Mouse (Mus musculus): ENCODE measurements around the gene 1700092M07Rik. TPM values are rescaled to one million over a fixed set of nuclear protein-coding genes. Genes with fewer than 3 reads are reported as not detected.
"Not testable (repeated sequence)": the region's sequence is repeated elsewhere in the genome, so short reads cannot be mapped to it uniquely, and the experiment has no call there.

Gene 1700092M07Rik
- polyA plus RNA-seq, 2 experiments from 2014 or later = 0.75 TPM; not detected in 1

DNA sequence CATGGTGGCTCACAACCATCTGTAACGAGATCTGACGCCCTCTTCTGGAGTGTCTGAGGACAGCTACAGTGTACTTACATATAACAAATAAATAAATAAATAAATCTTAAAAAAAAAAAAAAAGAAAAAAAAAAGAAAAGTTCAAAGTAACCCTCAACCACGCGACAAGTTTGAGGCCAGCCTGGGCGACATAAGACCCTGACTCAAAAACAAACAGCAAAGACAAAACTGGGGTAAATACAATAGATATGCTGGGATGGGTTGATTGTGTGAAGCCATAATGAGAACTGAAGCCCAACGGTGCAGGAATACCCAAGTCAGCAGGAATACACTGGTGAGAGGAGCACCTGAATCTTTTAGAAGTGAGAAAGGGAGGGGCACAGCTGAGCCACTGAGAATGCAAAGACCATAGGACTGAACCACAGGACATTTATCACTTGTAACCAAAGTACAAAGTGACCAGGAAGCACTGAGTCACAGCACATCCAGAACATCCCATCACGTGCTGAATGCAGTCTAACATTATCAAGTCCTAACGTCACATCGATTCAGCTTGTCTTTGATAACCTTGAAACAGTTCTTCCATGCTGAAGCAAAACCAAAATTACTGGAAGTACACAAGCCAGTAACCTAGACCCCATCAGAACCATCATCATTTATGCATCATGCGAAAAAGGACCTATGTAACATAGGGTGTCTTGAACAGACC lies 23.6 kb upstream of the 1700092M07Rik start:
- no peak for ATAC-seq

DNA sequence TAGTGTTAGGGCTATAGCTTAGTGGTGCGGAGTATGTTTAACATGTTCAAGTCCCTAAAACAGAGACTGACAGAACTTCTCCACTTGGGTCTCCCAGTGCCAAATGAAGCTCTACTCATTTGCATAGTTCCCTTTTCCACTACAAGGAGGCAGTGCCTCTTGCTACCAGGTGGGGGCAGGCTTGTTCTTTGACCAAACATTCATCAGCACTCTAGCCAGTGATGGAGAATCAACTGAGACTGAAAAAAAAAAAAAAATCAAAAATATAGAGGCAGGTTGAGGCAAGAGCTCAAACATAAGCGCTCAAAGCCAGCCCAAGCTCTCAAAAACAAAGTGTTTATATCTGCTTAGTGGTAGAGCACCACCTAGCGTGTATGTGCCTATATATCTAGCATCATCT lies 22.2 kb upstream of the 1700092M07Rik start:
- peak; percentile 37 for ATAC-seq

DNA sequence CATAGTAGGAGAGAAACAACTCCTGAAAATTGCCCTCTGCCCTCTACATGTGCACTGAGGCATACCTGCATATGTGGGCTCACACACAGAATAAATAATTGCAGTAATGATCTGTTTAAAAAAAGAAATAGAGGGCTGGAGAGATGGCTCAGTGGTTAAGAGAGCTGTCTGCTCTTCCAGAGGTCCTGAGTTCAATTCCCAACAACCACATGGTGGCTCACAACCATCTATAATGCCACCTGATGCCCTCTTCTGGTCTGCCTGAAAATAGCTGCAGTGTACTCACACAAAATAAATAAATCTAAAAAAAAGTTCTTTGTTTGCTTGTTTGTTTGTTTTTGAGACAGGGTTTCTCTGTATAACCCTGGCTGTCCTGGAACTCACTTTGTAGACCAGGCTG lies 21.5 kb upstream of the 1700092M07Rik start:
- not testable (repeated sequence) for ATAC-seq

DNA sequence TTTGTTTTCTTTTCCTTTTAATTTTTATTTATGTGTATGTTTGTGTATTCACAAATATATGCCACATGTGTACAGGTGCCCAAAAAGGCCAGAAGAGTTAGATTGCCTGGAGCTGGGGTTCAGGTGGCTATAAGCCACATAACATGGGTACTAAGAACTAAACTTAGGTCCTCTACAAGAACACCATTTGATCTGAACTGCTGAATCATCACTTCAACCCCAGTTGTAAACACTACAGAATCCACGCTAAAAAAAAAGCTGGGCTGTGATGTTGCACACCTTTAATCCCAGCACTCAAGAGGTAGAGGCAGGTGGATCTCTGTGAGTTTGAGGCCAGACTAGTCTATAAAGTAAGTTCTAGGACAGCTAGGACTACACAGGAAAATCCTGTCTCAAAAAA lies 19.1 kb upstream of the 1700092M07Rik start:
- no peak for ATAC-seq

DNA sequence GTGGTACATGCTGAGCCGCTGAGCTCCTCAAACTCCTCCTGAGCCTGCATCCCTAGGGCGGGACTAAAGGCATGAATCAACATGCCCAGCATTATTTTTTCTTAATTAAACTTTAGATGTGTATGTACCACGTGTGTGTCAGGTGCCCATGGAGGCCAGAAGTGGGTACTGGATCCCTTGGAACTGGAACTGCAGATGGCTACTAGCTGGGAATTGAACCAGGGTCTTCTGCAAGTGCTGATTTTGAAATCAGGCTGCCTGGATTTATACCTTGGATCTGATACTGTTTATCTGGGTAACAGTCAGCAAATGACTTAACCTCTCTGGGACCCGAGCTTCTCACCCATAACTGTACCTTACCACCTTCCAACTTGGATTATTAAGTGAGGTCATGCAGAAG lies 18.5 kb upstream of the 1700092M07Rik start:
- no peak for ATAC-seq

DNA sequence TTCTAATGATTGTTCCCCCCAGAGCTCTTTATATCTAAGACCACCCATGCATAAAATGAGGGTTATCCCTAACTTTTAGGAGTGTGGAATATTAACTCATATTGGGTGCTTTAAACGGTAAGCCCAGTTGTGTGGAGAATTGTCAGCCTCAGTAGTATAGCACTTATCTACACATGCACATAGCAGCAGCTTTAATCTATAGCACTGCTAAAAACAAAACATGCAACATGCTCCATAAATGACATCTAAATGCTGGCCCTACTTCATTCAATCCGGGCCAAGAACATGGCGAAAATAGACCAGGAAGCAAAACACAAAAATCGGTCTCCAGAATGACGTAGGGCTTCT lies 18.0 kb upstream of the 1700092M07Rik start:
- no peak for ATAC-seq

DNA sequence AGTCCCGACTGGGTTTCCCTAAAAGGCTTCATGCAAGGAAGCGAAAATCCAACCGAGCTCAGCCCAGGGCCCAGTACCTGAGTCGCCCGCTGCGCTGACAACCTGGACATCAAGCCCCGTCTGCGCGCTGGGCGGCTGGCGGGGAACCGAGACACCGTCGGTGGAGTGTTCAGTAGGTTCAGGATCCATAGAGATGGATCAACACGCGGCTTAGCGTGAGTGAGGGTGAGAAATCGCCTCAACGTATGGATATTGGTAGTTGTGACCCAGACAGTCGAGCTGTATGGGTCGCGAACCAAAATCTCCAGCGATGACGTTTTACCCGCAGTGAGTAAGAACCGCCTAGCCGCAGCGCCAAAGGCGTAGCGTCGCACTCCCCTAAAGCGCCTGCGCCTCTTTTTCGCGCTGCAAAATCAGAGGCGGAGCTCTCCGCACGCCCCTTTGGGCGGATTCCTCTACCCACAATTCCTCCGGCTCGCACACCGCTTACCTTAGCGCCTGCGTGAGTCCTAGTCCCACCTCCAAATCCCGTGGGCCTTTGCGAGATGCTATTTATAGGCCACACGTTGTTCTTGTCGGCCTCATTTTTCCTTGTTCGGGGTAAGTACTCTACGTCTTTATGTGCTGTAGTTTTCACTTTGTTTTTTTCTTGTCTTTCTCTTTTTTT lies 17.5 kb upstream of the 1700092M07Rik start, which contains the start of gene Slc3a2:
TSS of gene Slc3a2 (minus strand) at position 463 of the 667 bp plus-strand sequence.
- peak; percentile 90 for ATAC-seq

DNA sequence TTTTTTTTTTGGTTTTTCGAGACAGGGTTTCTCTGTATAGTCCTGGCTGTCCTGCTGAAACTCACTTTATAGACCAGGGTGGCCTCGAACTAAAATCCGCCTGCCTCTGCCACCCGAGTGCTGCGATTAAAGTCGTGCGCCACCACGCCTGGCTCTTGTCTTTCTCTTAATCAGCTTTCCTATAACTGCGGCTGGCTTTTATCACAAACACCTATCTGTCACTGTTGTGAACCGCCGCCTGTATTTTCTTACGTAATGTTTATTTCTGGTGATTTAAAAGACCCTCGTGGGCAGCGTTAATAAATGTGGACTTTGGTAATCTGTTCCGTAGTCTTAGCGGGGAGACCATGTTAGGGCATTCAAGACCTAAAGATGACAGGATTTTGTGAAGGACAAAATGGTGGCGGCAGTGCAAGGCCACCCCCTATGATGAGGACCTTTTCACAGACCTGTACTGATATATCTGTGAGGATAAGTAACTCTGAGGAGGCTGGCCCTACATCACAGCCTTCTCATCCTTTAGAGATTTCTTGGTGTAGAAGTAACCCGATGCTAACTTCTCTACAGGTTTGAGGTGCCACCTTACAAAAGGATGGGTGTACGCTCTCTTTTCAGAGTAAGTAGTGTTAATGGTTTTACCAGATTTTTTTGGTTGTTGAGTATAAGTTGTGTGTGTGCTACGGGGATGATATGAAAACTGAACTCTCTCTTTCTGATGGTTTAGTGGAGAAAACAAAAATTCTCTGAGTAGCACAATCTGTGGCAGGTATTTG lies 16.8 kb upstream of the 1700092M07Rik start:
- ATAC-seq = no peak

DNA sequence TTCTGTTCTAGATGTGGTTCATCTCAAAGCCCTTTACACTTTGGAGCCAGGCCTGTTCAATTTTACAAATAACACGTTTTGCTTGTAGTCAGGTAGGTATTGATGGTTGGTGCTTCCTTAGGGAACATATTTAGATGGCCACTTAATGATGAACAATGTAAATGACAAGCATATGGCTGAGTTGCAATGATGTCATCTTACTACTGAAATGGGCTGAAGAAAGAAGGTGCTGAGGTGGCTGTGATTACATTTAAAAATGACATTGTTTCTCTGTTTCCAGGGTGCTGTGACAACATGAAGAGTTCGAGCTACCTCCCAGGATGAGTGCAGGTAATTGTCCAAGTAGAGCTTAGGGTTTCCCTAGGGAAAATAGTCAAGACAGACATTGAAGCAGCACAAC lies 16.1 kb upstream of the 1700092M07Rik start:
- no peak for ATAC-seq

DNA sequence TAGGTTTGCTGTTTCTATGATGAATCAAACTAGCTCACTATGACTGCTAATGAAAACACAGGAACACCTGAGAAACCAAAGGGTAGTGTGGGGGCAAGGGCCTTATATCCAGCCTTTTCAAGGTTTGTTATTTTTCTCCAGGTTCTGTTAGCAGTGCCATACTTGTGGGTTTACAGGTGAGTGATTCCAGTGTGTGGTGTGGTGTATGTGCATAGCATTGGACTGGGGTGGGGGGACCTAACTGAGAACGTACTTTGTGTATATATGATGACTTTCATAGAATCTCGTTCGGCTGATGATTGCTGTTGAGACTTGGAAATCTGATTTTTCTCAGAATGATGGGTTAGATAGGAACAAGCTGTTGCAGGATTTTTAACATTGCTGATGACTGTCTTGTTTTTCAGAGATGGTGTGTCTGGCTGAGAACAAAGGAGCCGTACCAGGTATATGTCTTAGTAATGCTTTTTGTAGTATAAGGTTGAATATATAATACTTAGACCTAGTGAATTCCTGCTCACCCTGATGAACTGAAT lies 15.4 kb upstream of the 1700092M07Rik start:
- ATAC-seq = no peak

DNA sequence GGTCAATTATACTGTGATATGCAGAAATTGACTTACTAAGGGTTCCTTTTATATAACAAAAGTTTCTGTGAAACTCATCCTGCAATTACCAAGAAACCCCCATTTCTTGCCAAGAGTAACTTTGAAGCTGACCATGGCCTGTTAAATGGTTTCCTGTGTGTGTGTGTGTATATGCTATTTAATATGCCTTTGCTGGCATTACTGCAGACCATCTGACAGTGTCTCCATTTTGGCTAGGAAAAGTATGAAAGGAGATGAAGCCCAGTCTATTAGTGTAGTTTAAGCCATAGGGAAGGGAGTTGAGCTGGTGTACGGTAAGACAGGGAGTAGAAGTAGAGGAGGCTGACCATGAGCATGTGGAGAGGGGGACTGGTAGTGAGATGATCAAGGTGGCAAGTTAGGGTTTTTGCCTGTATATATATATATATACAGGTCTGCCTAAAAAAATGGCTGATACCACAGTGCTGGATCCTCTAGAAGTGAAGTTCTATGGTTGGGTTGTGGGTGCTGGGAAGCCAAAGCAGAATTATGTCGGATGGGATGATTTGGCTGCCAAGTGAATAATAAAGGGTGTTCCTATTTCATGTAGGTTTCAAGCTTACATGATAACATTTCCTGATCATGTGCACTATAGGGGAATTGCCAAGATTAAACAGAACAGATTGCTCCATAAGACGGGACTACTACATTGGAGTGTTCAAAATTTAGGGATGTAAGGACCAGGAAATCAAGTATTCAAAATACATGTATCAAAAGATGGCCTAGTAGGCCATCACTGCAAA lies 13.7 kb upstream of the 1700092M07Rik start:
- ATAC-seq = no peak

DNA sequence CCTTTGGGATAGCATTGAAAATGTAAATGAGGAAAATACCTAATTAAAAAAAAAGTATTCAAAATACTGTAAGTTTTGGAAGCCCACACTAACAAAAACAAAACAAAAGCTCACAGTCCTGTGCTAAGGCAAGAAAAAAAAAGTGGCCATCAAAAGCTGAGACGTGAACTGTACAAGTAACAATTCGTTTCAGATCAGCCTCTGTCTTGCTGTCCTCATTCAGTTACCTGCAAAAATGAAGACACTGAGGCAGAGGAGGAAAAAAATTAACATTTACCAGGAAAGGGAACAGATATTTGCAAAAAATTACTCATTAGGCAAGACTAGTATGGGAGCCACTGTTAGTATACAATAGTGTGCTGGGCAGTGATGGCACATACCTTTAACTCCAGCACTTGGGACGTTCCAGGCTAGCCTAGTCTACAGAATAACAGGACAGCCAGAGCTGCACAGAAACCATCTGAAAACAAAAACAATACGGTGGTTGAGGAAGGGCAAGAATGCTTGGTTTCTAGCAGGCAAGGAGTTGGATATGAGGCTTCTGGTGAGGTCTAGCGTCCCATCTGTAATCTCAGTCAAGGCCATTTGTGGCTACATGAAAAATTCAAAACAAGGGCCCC lies 12.9 kb upstream of the 1700092M07Rik start:
- ATAC-seq = no peak

DNA sequence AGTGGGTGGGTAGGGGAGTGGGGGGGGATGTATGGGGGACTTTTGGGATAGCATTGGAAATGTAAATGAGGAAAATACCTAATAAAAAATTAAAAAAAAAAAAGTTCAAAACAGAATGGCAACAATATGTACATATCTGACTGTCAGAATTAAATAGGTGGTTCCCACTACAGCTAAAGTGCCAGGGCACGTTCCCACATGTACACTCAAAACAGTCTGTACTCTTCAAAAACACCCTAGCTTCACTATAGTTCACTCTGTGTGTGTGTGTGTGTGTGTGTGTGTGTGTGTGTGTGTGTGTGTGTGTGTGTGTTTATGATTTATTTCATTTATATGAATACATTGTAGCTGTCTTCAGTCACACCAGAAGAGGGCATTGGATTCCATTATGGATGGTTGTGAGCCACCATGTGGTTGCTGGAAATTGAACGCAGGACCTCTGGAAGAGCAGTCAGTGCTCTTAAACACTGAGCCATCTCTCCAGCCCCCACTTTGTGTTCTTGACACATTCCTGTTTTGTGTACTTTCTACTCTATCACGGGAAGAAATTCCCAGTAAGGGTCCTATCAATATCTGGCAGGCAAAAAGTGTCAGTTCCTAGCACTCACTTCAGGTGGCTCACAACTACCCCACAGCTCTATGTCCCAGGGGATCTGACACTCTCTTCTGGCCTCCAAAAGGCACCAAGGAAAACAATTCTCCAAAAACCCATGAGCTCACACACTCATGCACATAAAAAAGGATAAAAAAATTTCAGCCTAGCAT lies 12.0 kb upstream of the 1700092M07Rik start:
- ATAC-seq = not testable (repeated sequence)

DNA sequence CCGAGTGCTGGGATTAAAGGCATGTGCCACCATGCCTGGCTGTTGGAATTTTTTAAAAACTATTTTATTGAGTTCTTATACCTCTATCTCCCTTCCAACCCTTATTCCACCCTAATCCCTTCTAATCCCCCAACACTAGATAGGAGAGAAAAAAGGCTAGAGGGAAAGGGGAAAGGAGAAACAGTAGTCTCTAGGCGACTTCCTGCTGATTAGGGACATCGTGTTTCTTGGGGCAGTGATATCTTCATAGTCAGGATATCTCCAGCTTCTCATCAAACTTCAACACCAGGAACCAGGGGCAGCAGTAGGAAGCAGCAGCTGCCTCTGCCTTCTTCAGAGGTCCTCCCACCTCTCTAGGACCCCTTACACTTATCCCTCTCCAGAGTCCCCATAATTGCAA lies 6.2 kb upstream of the 1700092M07Rik start:
- ATAC-seq = no peak

DNA sequence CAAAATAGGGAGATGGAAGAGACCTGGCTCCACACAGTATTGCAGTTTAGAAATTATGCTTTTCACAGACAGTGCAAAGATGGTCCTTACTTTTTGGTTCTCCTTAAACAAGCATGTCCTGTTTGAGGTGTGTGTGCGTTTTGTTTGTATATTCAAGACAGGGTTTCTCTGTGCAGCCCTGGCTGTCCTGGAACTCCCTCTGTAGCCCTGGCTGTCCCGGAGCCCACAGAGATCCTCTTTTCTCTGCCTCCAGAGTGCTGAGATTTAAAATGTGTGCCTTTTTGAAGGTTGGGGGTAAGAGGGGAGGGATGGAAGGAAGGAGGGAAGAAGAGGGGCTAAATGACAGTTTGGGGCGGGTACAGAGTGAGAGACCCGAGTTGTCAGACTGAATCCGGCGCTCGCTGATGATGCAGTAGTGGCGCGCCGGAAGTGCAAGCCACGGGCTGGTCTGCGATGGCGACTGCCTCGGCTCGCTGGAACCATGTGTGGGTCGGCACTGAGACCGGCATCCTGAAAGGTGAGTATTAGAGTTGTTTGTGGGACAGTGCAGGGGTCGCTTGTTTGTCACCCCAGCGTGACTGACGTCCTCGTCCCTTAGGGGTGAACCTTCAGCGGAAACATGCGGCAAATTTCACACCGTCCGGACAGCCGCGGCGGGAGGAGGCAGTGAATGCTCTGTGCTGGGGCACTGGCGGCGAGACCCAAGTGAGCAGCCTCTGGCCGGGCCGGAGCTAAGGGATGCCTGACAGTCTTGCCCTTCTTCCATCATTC lies 4.9 kb upstream of the 1700092M07Rik start, which contains the start of gene Wdr74:
TSS of gene Wdr74 (plus strand) at position 439 of the 771 bp plus-strand sequence.
- ATAC-seq = peak; percentile 97

DNA sequence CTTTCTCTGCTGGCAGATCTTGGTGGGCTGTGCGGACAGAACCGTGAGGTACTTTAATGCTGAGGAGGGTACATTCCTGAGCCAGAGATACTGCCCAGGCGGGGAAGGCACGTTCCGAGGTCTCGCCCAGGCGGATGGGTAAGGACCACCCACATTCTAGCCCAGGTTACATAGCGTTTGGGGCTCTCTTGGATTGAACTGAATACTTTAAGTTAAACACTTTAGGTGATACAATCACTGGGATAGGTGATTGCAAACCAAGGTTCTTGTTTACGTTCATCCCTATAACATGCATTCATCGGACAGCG lies 4.4 kb upstream of the 1700092M07Rik start:
- ATAC-seq = no peak

DNA sequence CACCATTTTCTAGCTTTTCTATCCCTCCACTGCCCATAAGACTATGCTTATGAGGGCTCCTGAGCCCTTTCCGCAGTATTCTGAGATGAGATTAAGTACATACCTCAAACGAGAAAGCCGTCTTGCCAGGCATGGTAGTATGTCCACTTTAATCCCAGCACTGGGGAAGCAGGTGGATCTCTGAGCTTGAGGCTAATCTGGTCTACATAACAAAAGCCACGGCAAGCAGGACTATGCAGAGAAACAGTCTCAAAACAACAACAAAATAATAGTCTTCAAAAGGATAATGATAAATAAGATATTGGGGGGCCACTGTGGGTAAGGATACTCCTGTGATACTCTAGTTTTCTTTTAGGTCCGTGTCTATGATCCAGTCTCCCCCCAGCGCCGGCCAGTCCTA lies 1.6 kb upstream of the 1700092M07Rik start:
- no peak for ATAC-seq

DNA sequence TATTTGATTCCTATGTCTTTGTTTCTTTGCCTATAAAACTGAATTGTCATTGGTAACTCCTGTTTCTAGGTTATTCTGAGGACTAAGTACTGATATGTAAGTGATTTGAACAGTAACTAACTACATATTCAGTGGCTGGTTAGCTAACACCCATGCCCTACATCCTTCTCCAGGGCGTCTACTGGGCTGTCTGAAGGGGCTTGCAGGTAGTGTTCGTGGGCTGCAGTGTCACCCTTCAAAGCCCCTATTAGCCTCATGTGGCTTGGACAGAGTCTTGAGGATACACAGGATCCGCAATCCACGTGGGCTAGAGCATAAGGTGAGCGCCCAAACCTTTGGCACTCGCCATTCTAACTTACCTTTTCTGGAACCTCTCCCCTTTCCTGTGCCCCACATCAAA lies 872 bp upstream of the 1700092M07Rik start:
- ATAC-seq = no peak

DNA sequence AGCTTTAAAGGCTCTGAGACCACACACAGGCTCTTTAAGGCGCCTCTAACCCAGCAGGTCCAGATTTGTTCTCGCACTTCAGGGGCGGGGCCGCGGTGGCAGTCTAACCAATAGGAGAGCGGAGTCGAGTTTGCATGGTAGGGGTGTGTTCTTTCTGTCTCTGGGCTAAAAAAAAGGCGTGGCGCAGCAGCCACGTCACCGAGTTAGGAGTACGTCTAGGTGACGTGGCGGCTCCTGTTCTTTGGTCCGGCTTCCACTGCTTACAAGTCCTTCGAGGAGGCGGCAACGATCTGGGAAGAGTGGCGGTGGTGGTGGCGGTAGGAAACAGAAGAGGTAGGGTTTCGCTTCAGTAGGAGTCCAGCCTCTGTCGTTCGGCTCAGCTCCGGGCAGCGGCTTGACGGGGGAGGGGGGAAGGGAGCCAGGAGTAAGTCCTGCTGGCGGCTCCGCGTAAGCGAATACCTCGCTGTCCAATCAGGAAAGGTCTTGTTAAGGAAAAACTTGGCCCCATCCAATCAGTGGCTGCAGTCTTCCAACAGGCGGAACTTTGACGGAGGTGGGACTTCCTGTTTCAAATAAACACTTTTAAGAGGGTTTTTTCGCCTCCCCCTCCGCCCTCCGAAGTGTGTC lies 838 bp downstream of the 1700092M07Rik start, which contains the start of gene Stx5a:
TSS of gene Stx5a (plus strand) at position 171 of the 627 bp plus-strand sequence.
- peak; percentile 97 for ATAC-seq

DNA sequence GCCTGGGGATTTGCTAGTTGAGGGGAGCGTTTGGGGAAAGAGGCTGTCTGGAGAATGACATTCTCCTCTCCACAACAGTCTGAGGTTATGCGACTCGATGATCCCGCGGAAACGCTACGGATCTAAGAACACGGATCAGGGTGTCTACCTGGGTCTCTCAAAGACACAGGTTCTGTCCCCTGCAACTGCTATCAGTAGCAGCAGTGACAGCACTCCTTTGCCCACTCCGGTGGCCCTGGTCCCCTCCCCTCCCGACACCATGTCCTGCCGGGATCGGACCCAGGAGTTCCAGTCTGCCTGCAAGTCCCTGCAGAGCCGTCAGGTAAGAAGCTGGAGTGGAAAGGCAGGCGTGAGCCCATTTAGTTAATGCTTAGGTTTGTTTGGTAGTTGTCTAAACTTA lies 1.7 kb downstream of the 1700092M07Rik start:
- no peak for ATAC-seq
